Mouse (Mus musculus) midbrain, embryonic 14.5 days (tissue): ENCODE data around the gene Alpk3. TPM values are rescaled to one million over a fixed set of nuclear protein-coding genes. Genes with fewer than 3 reads are reported as not detected.
"Not testable (repeated sequence)": the region's sequence is repeated elsewhere in the genome, so short reads cannot be mapped to it uniquely, and the experiment has no call there.

Experiments used
- ATAC-seq: fragments of 200-750 bp; cut with Nextera tagmentation; 2 replicates; pipeline ENCODE4 v1.8.0; 2017; ENCODE audit warnings: moderate number of reproducible peaks, moderate library complexity; ENCODE audit not compliant: low FRiP score, low TSS enrichment
- DNase-seq: peaks from one replicate; pipeline ENCODE4 v3.0.0-alpha.2; 2015
- H3K27ac ChIP-seq: fragments of 300-500 bp; sonication (generic); replicated peaks from 2 replicates; pipeline ENCODE4 v1.5.1; 2014; ENCODE audit warnings: mild to moderate bottlenecking, low read depth, low read length, moderate library complexity
- H3K27me3 ChIP-seq: fragments of 300-500 bp; sonication (generic); 2 replicates; pipeline ENCODE4 v1.6.1; 2014; ENCODE audit warnings: low read length, control low read depth, mixed read lengths; ENCODE audit not compliant: control insufficient read depth, insufficient read depth
- H3K36me3 ChIP-seq: fragments of 300-500 bp; sonication (generic); 2 replicates; pipeline ENCODE4 v1.6.1; 2014; ENCODE audit warnings: low read length, control low read depth; ENCODE audit not compliant: control insufficient read depth, insufficient read depth
- H3K4me1 ChIP-seq: fragments of 300-500 bp; sonication (generic); 2 replicates; pipeline ENCODE4 v1.6.1; 2014; ENCODE audit warnings: mild to moderate bottlenecking, antibody characterized with exemption, low read length, control low read depth; ENCODE audit not compliant: control insufficient read depth, insufficient read depth
- H3K4me2 ChIP-seq: fragments of 300-500 bp; sonication (generic); 2 replicates; pipeline ENCODE4 v1.6.1; 2014; ENCODE audit warnings: mild to moderate bottlenecking, low read length, moderate library complexity
- H3K4me3 ChIP-seq: fragments of 300-500 bp; sonication (generic); replicated peaks from 2 replicates; pipeline ENCODE4 v1.5.1; 2014; ENCODE audit warnings: low read depth, low read length
- H3K9ac ChIP-seq: fragments of 300-500 bp; sonication (generic); replicated peaks from 2 replicates; pipeline ENCODE4 v1.6.1; 2014; ENCODE audit warnings: mild to moderate bottlenecking, low read length, moderate library complexity
- H3K9me3 ChIP-seq: fragments of 300-500 bp; sonication (generic); 2 replicates; pipeline ENCODE4 v1.6.1; 2016; ENCODE audit warnings: low read length, control low read depth, mixed read lengths; ENCODE audit not compliant: control insufficient read depth
- WGBS: fragments of 180-500 bp; shearing (Covaris S2); extraction: QIAGEN DNeasy Blood & Tissue Kit; methylation state at CpG from one replicate; pipeline ENCODE4 v1.1.7; 2014; 5-methylcytosine and 5-hydroxymethylcytosine counted together
- polyA plus RNA-seq: library from polyadenylated mRNA; unstranded; fragments of >200 nt; fragmentation: Nextera tagmentation; extraction: Ambion mirVana; gene quantifications from 2 replicates; pipeline ENCODE4 v1.2.1, GENCODE M21; 2014

Gene Alpk3
- polyA plus RNA-seq, 1 experiment from 2014 or later = 0.12 TPM

GRCm38 (mm10) chr7:81139100-81139499, 81.7 kb downstream of the Alpk3 start:
- WGBS = 94% methylated on average over 7 of the region's 7 CpGs
- H3K9ac ChIP-seq = no peak overlapping the region
- no peak overlapping the region for H3K4me3 ChIP-seq
- no peaks in the 10 kb centered on the region for H3K27me3 ChIP-seq
- no peak for ATAC-seq
- H3K36me3 ChIP-seq = no peaks in the 10 kb centered on the region
- H3K4me2 ChIP-seq = no peak overlapping the region
- no peak overlapping the region for H3K27ac ChIP-seq
- no peak for DNase-seq
- H3K9me3 ChIP-seq = no peaks in the 10 kb centered on the region
- H3K4me1 ChIP-seq = 0 out of 2 replicates have a peak, but pooled peaks cover 2% of the 10 kb centered on the region

DNA sequence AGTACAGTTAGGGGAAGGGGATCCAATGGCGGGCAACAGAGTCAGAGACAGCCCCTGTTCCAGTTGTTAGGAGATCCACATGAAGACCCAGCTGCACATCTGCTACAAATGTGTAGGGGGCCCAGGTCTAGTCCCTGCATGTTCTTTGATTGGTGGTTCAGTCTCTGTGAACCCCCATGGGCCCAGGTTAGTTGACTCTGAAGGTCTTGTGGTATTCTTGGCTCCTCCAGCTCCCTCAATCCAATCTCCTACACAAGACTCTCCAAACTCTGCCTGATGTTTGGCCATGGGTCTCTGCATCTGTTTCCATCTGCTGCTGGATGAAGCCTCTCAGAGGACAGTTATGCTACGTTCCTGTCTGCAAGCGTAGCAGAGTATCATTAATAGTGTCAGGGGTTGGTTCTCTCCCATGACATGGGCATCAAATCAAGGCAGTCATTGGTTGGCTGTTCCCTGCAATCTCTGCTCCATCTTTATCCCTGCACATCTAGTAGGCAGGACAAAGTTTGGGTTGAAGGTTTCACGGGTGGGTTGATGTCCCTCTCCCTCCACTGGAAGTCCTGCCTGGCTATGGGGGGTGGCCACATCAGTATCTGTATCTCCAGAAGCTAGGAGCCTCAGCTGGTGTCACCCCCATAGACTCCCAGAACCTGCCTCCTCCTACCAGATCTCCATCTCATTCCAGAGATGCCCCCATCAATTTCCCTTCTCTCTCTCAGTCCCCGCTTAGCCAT, 82.4 kb downstream of the Alpk3 start:
- H3K36me3 ChIP-seq = no peaks in the 10 kb centered on the region
- no peaks in the 10 kb centered on the region for H3K4me1 ChIP-seq
- H3K4me2 ChIP-seq = no peak overlapping the region
- H3K9ac ChIP-seq = no peak overlapping the region
- 92% methylated on average over 5 of the region's 5 CpGs for WGBS
- no peak for ATAC-seq
- H3K9me3 ChIP-seq = no peaks in the 10 kb centered on the region
- no peak for DNase-seq
- no peaks in the 10 kb centered on the region for H3K27me3 ChIP-seq
- no peak overlapping the region for H3K4me3 ChIP-seq
- H3K27ac ChIP-seq = no peak overlapping the region

- Histone ChIP-seq H3K4me3 (no peak overlapping the region), H3K27me3 (no peaks in the 10 kb centered on the region), H3K9ac (no peak overlapping the region), H3K4me1 (no peaks in the 10 kb centered on the region), H3K9me3 (no peaks in the 10 kb centered on the region), H3K27ac (no peak overlapping the region), H3K36me3 (no peaks in the 10 kb centered on the region), H3K4me2 (no peak overlapping the region)
- no peak for ATAC-seq
- DNase-seq = no peak
- WGBS = 50% methylated on average over 1 of the region's 1 CpGs
Measured at GRCm38 (mm10) chr7:81141541-81141940, 84.1 kb downstream of the Alpk3 start.

DNA sequence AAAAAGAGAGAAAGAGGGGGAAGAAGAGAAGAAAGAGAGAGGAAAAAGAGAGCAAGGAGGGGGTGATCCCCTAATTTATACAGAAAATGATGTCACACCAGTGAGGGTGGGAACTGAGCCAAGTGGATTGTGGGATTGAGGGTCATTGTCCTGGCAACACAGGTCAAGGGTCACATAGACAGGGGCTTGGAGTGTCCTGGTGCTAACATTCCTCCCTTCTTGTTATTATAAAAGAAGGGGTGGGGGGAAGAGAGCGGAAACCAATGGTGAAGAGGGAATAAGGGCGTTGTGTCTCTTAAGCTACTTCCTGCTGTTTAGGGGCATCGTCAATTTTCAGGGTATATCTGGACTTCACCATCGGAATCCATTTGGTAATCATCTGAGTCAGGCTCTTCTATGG, 85.7 kb downstream of the Alpk3 start:
- not testable (repeated sequence) for H3K9ac ChIP-seq, H3K4me1 ChIP-seq, H3K4me3 ChIP-seq, ATAC-seq, H3K27me3 ChIP-seq, H3K4me2 ChIP-seq, H3K36me3 ChIP-seq, DNase-seq, H3K9me3 ChIP-seq, H3K27ac ChIP-seq
- 58% methylated on average over 4 of the region's 4 CpGs for WGBS

DNA sequence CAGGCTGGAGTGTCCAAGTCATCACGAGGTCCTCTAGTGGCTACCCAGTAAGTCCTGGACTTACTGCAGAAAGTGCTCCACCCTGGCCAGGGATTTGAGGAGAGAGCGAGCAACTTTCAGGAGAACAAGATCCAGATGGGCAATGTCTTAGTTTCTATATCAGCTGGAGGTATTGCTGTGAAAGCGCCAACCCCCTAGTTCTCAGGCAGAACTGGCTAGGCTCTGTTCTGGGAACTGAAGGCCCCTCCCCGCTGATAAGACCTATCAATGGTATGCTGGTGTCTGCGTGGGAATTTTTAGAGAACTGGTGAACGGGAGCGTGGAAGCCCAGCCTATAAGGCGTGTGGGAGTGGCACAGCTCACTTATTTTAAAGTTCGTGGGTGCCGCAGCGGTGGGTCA, 92.4 kb downstream of the Alpk3 start:
- H3K4me3 ChIP-seq = no peak overlapping the region
- ATAC-seq = no peak
- no peaks in the 10 kb centered on the region for H3K27me3 ChIP-seq
- DNase-seq = no peak
- H3K9me3 ChIP-seq = no peaks in the 10 kb centered on the region
- H3K4me1 ChIP-seq = no peaks in the 10 kb centered on the region
- 91% methylated on average over 11 of the region's 11 CpGs for WGBS
- no peaks in the 10 kb centered on the region for H3K36me3 ChIP-seq
- H3K27ac ChIP-seq = no peak overlapping the region
- H3K4me2 ChIP-seq = no peak overlapping the region
- no peak overlapping the region for H3K9ac ChIP-seq

DNA sequence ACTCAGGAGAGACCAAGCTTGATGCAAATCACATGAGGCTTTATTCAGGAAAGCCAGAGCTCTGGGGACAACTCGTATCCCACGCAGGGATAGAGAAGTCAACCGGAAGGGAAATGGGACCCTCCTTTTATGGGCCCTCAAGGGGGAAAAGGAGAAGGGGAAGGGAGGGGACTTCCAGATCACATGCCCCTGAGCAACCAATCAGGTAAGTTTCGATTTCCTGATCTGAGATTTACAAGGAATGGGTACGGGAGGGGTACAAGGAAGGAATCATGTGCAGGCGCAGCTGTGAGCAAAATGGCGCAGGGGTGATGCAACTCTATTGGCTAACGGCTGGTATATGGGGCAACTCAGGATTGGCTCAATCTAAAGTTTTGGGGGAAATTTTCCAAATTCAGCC, 93.8 kb downstream of the Alpk3 start:
- Histone ChIP-seq H3K27ac (no peak overlapping the region), H3K9ac (no peak overlapping the region), H3K4me3 (no peak overlapping the region), H3K9me3 (no peaks in the 10 kb centered on the region), H3K36me3 (no peaks in the 10 kb centered on the region), H3K27me3 (no peaks in the 10 kb centered on the region), H3K4me2 (no peak overlapping the region), H3K4me1 (no peaks in the 10 kb centered on the region)
- DNase-seq = no peak
- whole genome bisulfite sequencing = 94% methylated on average over 8 of the region's 8 CpGs
- no peak for ATAC-seq

- Histone ChIP-seq H3K27me3 (no peaks in the 10 kb centered on the region), H3K4me1 (no peaks in the 10 kb centered on the region), H3K9ac (no peak overlapping the region), H3K36me3 (no peaks in the 10 kb centered on the region), H3K9me3 (no peaks in the 10 kb centered on the region), H3K4me3 (no peak overlapping the region), H3K27ac (no peak overlapping the region), H3K4me2 (no peak overlapping the region)
- ATAC-seq (no peak), DNase-seq (no peak)
- WGBS = 95% methylated on average over 10 of the region's 10 CpGs
Measured at GRCm38 (mm10) chr7:81152306-81152705, 94.9 kb downstream of the Alpk3 start.

GRCm38 (mm10) chr7:81152826-81153225, 95.4 kb downstream of the Alpk3 start:
- Histone ChIP-seq H3K36me3 (no peaks in the 10 kb centered on the region), H3K4me1 (no peaks in the 10 kb centered on the region), H3K4me3 (no peak overlapping the region), H3K4me2 (no peak overlapping the region), H3K9ac (no peak overlapping the region), H3K27me3 (no peaks in the 10 kb centered on the region), H3K27ac (no peak overlapping the region), H3K9me3 (no peaks in the 10 kb centered on the region)
- ATAC-seq (no peak), DNase-seq (no peak)
- 92% methylated on average over 7 of the region's 7 CpGs for WGBS

GRCm38 (mm10) chr7:81153327-81153726, 95.9 kb downstream of the Alpk3 start:
- 85% methylated on average over 6 of the region's 6 CpGs for WGBS
- no peaks in the 10 kb centered on the region for H3K36me3 ChIP-seq
- H3K9me3 ChIP-seq = no peaks in the 10 kb centered on the region
- no peak for DNase-seq
- no peak overlapping the region for H3K9ac ChIP-seq
- no peak for ATAC-seq
- H3K27me3 ChIP-seq = no peaks in the 10 kb centered on the region
- no peak overlapping the region for H3K27ac ChIP-seq
- H3K4me2 ChIP-seq = no peak overlapping the region
- no peak overlapping the region for H3K4me3 ChIP-seq
- H3K4me1 ChIP-seq = no peaks in the 10 kb centered on the region
